Mouse (Mus musculus): ENCODE data around the gene Gan.

DNA sequence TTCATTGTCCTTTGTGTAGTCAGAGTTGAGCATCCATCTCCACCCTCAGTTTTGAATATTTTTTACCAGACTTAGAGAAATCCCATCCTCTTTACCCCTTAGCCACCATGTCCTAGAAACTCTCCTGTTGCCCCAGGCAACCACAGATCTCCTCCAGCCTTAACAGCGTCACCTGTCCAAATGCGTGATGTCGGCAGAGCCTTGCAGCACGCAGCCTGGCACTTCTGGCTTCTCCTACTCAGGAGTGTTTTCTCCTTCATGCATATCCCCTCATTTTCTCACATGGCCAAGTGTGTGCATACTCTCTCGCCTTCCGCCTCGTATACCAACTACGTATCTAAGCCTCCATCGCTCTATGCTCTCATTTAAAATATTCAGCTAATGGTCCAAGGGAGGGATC lies 39.5 kb upstream of the Gan start:
- TF ChIP-seq CTCF (IDR thresholded peaks at IDR 0.05; ENCODE audit: low read depth) (no peak), EP300 (IDR thresholded peaks at IDR 0.05; ENCODE audit: low read depth) (no peak)
